Mouse (Mus musculus) liver, embryonic 15.5 days (tissue): Measurements from ENCODE around the gene Aif1. TPM values are rescaled to one million over a fixed set of nuclear protein-coding genes. Genes with fewer than 3 reads are reported as not detected.

ENCODE experiments used
- ATAC-seq: fragments of 200-750 bp; cut with Nextera tagmentation; 2 replicates; pipeline ENCODE4 v1.8.0; 2017; ENCODE audit warnings: moderate number of reproducible peaks, mild to moderate bottlenecking, moderate library complexity; ENCODE audit not compliant: insufficient read depth
- H3K27ac ChIP-seq: fragments of 300-500 bp; sonication (generic); replicated peaks from 2 replicates; pipeline ENCODE4 v1.5.1; 2015; ENCODE audit warnings: mild to moderate bottlenecking, inconsistent platforms
- H3K27me3 ChIP-seq: fragments of 300-500 bp; sonication (generic); 2 replicates; pipeline ENCODE4 v1.6.1; 2015; ENCODE audit warnings: mild to moderate bottlenecking, inconsistent platforms
- H3K36me3 ChIP-seq: fragments of 300-500 bp; sonication (generic); replicated peaks from 2 replicates; pipeline ENCODE4 v1.6.1; 2015; ENCODE audit warnings: moderate library complexity, mild to moderate bottlenecking, inconsistent platforms
- H3K4me1 ChIP-seq: fragments of 300-500 bp; sonication (generic); replicated peaks from 2 replicates; pipeline ENCODE4 v1.6.1; 2015; ENCODE audit warnings: inconsistent platforms
- H3K4me2 ChIP-seq: fragments of 300-500 bp; sonication (generic); 2 replicates; pipeline ENCODE4 v1.6.1; 2015; ENCODE audit warnings: moderate library complexity, mild to moderate bottlenecking, inconsistent platforms
- H3K4me3 ChIP-seq: fragments of 300-500 bp; sonication (generic); replicated peaks from 2 replicates; pipeline ENCODE4 v1.5.1; 2015; ENCODE audit warnings: mild to moderate bottlenecking, inconsistent platforms
- H3K9ac ChIP-seq: fragments of 300-500 bp; sonication (generic); 2 replicates; pipeline ENCODE4 v1.6.1; 2015; ENCODE audit warnings: moderate library complexity, mild to moderate bottlenecking, inconsistent platforms
- H3K9me3 ChIP-seq: fragments of 300-500 bp; sonication (generic); replicated peaks from 2 replicates; pipeline ENCODE4 v1.6.1; 2016; ENCODE audit warnings: inconsistent platforms
- WGBS: fragments of 180-500 bp; shearing (Covaris S2); methylation state at CpG from one replicate; pipeline ENCODE4 v1.1.7; 2015; ENCODE audit warnings: mixed read lengths; ENCODE audit not compliant: insufficient replicate concordance; 5-methylcytosine and 5-hydroxymethylcytosine counted together
- polyA plus RNA-seq: library from polyadenylated mRNA; unstranded; fragments of >200 nt; fragmentation: Nextera tagmentation; extraction: Ambion mirVana; gene quantifications from 2 replicates; pipeline ENCODE4 v1.2.1, GENCODE M21; 2015

The Aif1 gene
- polyA plus RNA-seq, 1 experiment from 2014 or later, result 22.2 TPM

GRCm38 (mm10) chr17:35165451-35166155 is 10.3 kb downstream of the Aif1 start:
- Histone ChIP-seq H3K4me1 (peaks cover 38% of the 10 kb centered on the region), H3K9ac (peak overlapping the region; percentile 9; the same call in 1 of the 2 replicates), H3K9me3 (no peaks in the 10 kb centered on the region), H3K4me3 (peak overlapping the region; percentile 100), H3K4me2 (peak overlapping the region; percentile 79), H3K36me3 (peaks cover 23% of the 10 kb centered on the region), H3K27me3 (no peaks in the 10 kb centered on the region), H3K27ac (peak overlapping the region; percentile 95)
- 27% methylated on average over 12 of the region's 12 CpGs for WGBS
- peak; percentile 80 for ATAC-seq

- no peaks in the 10 kb centered on the region for H3K9me3 ChIP-seq
- peaks cover 38% of the 10 kb centered on the region for H3K4me1 ChIP-seq
- peak within 1 kb of the TSS; percentile 100 for H3K9ac ChIP-seq
- peak within 1 kb of the TSS; percentile 79 for H3K4me2 ChIP-seq
- peaks cover 31% of the 10 kb centered on the region for H3K36me3 ChIP-seq
- under 1% methylated on average over 59 of the region's 89 CpGs for WGBS
- peak within 1 kb of the TSS; percentile 95 for H3K27ac ChIP-seq
- H3K27me3 ChIP-seq, result no peaks in the 10 kb centered on the region
- peak within 1 kb of the TSS; percentile 100 for H3K4me3 ChIP-seq
- ATAC-seq, result peak; percentile 96
These were observed 11.1 kb downstream of the Aif1 start, which contains the start of gene Prrc2a for GRCm38 (mm10) chr17:35164568-35165450. Gene Prrc2a, minus strand, starts transcription at chr17:35164897.

- no peak for ATAC-seq
- Histone ChIP-seq H3K4me3 (peak overlapping the region; percentile 100), H3K4me2 (peak overlapping the region; percentile 79), H3K27ac (peak overlapping the region; percentile 95), H3K27me3 (no peaks in the 10 kb centered on the region), H3K9me3 (no peaks in the 10 kb centered on the region), H3K9ac (peak overlapping the region; percentile 100), H3K36me3 (peaks cover 37% of the 10 kb centered on the region), H3K4me1 (peaks cover 38% of the 10 kb centered on the region)
- under 1% methylated on average over 28 of the region's 28 CpGs for WGBS
These were observed 11.7 kb downstream of the Aif1 start for GRCm38 (mm10) chr17:35164218-35164567.

GRCm38 (mm10) chr17:35163326-35164081 is 12.4 kb downstream of the Aif1 start:
- Histone ChIP-seq H3K27ac (peak overlapping the region; percentile 95), H3K9ac (peak overlapping the region; percentile 100), H3K4me3 (peak overlapping the region; percentile 100), H3K4me2 (peak overlapping the region; percentile 79), H3K4me1 (peaks cover 38% of the 10 kb centered on the region), H3K36me3 (peaks cover 44% of the 10 kb centered on the region), H3K27me3 (no peaks in the 10 kb centered on the region), H3K9me3 (no peaks in the 10 kb centered on the region)
- ATAC-seq, result no peak
- 11% methylated on average over 8 of the region's 8 CpGs for WGBS

- peak overlapping the region; percentile 35; the same call in 1 of the 2 replicates for H3K27ac ChIP-seq
- ATAC-seq, result no peak
- peaks cover 52% of the 10 kb centered on the region for H3K36me3 ChIP-seq
- no peaks in the 10 kb centered on the region for H3K27me3 ChIP-seq
- peaks cover 38% of the 10 kb centered on the region for H3K4me1 ChIP-seq
- no peaks in the 10 kb centered on the region for H3K9me3 ChIP-seq
- peak overlapping the region; percentile 79 for H3K4me2 ChIP-seq
- 55% methylated on average over 12 of the region's 12 CpGs for WGBS
- H3K9ac ChIP-seq, result peak overlapping the region; percentile 100
- peak overlapping the region; percentile 100 for H3K4me3 ChIP-seq
These were observed 13.1 kb downstream of the Aif1 start for GRCm38 (mm10) chr17:35162730-35163129.

DNA sequence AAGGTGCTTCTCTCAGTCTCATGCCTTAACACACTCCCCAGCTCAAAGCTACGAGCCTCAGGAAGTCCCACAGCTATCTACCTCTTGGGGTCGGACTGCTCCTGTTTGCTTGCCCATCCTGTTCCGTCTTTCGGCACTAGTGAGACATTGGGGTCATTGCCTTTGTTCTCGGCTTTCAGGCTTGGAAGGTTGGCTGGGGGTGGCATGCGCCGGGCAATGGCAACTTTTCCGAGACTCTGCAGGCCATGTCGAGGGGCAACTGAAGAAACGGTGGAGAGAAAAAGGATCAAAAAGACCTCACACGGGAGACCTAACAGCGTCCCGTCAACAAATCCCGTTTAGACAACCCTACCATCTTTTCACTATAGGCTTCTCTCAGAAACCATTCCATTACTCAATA is 13.7 kb downstream of the Aif1 start:
- no peak for ATAC-seq
- Histone ChIP-seq H3K27ac (0 out of 2 replicates have a peak overlapping the region, but pooled peaks have one; percentile 35), H3K9me3 (no peaks in the 10 kb centered on the region), H3K36me3 (peaks cover 58% of the 10 kb centered on the region), H3K9ac (no peak overlapping the region), H3K4me1 (peaks cover 38% of the 10 kb centered on the region), H3K4me3 (peak overlapping the region; percentile 100; the same call in 1 of the 2 replicates), H3K4me2 (peak overlapping the region; percentile 79), H3K27me3 (no peaks in the 10 kb centered on the region)
- 75% methylated on average over 14 of the region's 14 CpGs for WGBS

DNA sequence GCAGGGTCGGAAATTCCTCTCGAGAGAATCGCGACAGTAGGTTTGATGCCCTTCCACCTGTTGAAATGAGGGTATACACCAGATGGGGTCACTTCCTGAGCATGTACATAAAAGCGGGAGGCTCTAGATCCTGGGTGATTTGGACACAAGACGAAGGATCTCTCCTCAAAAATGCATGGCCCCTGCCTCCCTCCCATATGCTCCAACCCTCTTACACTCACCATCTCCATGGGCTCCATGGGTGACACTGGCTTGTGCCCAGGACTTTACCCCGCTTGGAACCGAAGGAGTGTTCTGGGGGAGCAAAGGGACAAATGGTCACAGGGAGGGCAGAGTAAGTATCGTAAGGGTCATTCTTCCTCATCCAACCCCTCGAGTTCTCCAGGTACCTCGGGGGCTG is 14.4 kb downstream of the Aif1 start:
- no peak overlapping the region for H3K27ac ChIP-seq
- H3K27me3 ChIP-seq, result no peaks in the 10 kb centered on the region
- peaks cover 37% of the 10 kb centered on the region for H3K4me1 ChIP-seq
- H3K9me3 ChIP-seq, result no peaks in the 10 kb centered on the region
- H3K4me2 ChIP-seq, result no peak overlapping the region
- no peak overlapping the region for H3K9ac ChIP-seq
- H3K4me3 ChIP-seq, result no peak overlapping the region
- WGBS, result 82% methylated on average over 11 of the region's 11 CpGs
- H3K36me3 ChIP-seq, result peaks cover 65% of the 10 kb centered on the region
- ATAC-seq, result no peak

DNA sequence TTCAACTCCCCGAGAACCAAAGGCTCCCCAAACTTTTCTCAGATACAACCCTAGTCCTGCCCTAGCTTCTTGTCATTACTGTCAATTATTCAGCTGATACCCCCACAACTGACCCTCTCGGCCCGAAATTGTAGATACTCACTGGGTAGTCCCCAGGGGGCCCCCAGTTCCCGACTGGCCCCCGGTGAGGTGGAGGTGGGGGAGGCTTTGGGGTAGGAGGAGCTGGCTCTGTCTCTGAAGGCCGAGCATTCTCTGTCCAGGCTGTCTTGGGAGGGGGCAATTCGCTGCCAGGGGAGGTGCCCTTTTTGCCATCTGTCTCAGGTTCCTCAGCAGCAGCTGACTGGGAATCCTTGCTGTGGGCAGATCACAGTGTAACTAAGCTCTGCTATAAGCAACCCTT is 16.2 kb downstream of the Aif1 start:
- Histone ChIP-seq H3K27ac (no peak overlapping the region), H3K4me3 (no peak overlapping the region), H3K9ac (no peak overlapping the region), H3K9me3 (no peaks in the 10 kb centered on the region), H3K27me3 (no peaks in the 10 kb centered on the region), H3K36me3 (peaks cover 83% of the 10 kb centered on the region), H3K4me1 (peaks cover 28% of the 10 kb centered on the region), H3K4me2 (no peak overlapping the region)
- ATAC-seq, result no peak
- WGBS, result 88% methylated on average over 7 of the region's 7 CpGs

DNA sequence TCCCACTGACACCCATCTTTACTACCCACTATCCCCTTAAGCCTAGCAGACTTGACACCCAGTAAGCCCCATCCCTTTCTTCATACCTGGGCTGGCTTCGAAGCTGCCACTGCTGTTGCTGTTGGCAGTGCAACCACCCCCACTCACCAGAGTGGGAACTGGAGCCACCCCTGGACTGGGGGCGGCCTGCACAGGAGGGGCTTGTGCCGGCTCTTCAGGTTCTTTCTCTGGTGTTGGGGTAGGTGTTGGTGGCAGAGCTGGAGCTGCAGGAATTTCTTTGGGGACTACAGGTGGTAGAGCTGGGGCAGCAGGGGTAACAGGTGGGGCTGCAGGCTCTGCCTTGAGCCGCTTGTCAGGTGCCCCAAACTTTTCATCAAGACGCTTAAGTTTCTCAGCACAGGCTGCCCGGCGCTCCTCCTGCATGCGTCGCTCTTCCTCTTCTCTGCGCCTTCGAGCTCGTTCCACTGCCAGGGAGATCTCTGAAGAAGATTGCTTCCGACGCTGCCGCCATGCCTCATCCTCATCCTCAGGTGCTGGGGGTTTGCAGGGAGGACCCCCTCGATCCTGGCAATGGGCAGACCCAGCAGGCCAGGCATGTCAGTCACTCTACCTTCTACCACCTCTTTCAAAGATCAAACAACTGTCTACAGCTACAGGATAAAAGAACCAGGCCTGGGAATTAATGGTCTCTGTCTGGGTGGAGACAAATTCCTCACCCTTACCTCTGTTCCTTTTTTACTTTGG is 16.8 kb downstream of the Aif1 start:
- no peak for ATAC-seq
- Histone ChIP-seq H3K27me3 (no peaks in the 10 kb centered on the region), H3K9me3 (no peaks in the 10 kb centered on the region), H3K36me3 (peaks cover 89% of the 10 kb centered on the region), H3K4me2 (no peak overlapping the region), H3K4me1 (peaks cover 27% of the 10 kb centered on the region), H3K4me3 (no peak overlapping the region), H3K9ac (no peak overlapping the region), H3K27ac (no peak overlapping the region)
- WGBS, result 87% methylated on average over 16 of the region's 16 CpGs

DNA sequence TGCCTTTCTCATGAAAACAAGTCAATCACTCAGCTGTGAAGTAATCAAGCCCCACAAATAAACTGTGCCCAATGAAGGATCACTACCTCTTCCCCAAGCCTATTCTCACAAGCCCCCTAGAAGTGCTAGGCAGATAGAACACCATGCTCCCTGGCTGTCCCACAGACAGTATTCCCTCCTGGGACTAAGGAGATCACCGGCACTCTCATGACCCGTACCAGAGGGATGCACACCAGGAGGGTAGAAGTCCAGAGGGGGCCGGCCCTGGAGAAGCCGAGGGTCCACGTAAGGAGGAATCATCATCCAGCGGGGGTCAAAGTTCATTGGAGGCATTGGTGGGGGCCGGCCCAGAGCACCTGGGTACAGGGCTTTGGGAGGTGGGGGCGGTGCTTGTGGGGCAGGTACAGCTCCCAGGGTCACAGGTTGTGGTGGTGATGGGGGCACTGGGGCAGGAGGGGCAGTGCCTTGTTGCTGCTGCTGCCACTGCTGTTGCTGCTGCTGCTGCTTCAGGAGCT is 18.1 kb downstream of the Aif1 start:
- H3K36me3 ChIP-seq, result peaks cover 100% of the 10 kb centered on the region
- peaks cover 14% of the 10 kb centered on the region for H3K4me1 ChIP-seq
- 84% methylated on average over 8 of the region's 8 CpGs for WGBS
- no peaks in the 10 kb centered on the region for H3K9me3 ChIP-seq
- H3K27ac ChIP-seq, result no peak overlapping the region
- H3K27me3 ChIP-seq, result no peaks in the 10 kb centered on the region
- no peak overlapping the region for H3K4me2 ChIP-seq
- ATAC-seq, result no peak
- H3K4me3 ChIP-seq, result no peak overlapping the region
- H3K9ac ChIP-seq, result no peak overlapping the region
